Mouse (Mus musculus): ENCODE data around the gene Atp5h. TPM values are rescaled to one million over a fixed set of nuclear protein-coding genes. Genes with fewer than 3 reads are reported as not detected.
A peak's percentile ranks its signal among the peaks of the same experiment; 100 is the strongest.

Gene Atp5h
- polyA plus RNA-seq, 1 experiment from 2014 or later, result 942 TPM

DNA sequence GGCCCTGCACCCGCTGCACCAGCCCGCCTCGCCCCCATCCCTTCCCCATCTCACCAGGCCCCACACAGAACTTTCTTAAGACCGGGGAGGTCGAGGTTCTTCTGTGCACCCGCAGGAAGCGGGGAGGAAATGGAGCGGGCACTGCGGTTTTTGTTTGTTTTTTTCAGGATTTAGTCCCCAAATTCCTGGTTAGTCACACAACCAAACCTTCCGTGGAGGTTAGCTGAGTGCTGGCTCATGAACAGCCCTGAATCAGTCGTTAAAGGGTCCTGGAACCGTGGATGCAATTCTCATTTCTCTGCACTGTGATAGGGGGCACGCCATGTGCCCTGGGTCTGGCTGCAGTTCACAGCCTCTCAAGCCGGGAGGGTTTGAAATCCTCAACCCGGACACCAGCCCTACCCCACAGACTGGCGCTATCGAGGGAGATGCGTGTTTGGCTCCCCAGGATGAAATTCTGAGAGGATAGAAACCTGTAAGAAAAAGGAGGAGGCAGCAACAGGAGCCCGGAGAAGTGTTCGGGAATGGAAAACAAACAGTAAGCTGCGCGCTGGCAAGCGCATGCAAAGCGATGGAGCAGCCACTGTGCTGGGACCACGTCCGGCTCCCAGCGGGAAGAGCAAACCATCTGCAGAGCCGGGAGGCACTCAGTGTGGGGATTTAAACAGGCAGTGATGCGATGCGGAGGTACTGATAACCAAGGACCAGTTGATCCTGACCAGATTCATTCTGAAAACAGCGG, 16.0 kb upstream of the Atp5h start:
- peak overlapping the region; percentile 64 for H3K4me2 ChIP-seq (replicated peaks)
- H3K9me3 ChIP-seq, result peaks cover 4% of the 10 kb centered on the region; the same call in 1 of the 2 replicates
- H3K27me3 ChIP-seq, result no peaks in the 10 kb centered on the region
- H3K9ac ChIP-seq, result peak overlapping the region; percentile 60
- WGBS, result 6% methylated on average over 31 of the region's 31 CpGs
- H3K4me1 ChIP-seq, result peaks cover 11% of the 10 kb centered on the region
- H3K36me3 ChIP-seq, result peaks cover 23% of the 10 kb centered on the region
- peak overlapping the region; percentile 37 for H3K4me3 ChIP-seq
- H3K27ac ChIP-seq, result no peak overlapping the region
- 0 out of 2 replicates have a peak, but pooled peaks have one; percentile 48 for ATAC-seq (ENCODE audit: low FRiP score, low read depth)

DNA sequence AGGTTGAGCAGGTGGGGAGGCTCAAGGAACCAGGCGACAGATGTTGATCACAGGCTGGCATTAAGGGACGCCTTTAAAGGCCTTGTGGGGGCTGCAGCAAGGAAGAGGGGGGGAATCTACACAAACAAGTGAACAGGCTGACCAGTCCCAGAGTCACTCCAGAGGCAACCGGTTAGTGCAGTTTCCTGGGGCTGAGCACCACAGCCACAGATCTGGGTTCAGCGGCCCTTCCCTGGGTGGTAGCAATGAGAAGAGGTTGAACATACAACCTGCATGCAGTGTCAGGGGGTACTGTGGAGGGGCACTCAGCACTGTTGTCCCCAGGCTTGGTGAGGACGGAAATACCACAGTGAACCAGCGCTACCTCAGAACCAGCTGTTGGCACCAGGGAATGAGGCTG, 13.6 kb upstream of the Atp5h start:
- Histone ChIP-seq H3K9ac (no peak overlapping the region), H3K4me3 (no peak overlapping the region), H3K4me2 (replicated peaks) (no peak overlapping the region), H3K27ac (no peak overlapping the region), H3K27me3 (no peaks in the 10 kb centered on the region), H3K9me3 (no peaks in the 10 kb centered on the region), H3K36me3 (peaks cover 47% of the 10 kb centered on the region), H3K4me1 (peaks cover 11% of the 10 kb centered on the region)
- 76% methylated on average over 6 of the region's 6 CpGs for WGBS
- ATAC-seq (ENCODE audit: low FRiP score, low read depth), result no peak

DNA sequence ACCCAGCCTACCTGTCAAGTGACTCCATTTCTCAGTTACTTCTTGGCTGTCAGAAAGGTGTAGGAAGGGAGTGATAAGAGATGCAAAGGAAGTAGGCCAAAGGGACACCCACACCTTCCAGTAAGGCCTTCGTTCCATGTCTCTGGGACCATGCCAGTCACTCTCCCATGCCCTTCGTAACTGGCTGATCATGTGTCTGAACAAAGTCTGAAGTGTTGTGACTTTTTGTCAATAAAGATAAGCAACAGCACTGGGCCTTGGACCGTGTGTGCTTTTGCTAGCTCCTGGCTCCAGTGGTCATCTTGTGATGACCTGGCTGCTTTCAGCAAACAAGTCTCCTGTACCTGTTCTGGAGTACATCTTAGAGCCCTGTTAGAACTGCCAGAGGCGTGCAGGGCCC, 13.1 kb upstream of the Atp5h start:
- no peak for ATAC-seq (ENCODE audit: low FRiP score, low read depth)
- 82% methylated on average over 4 of the region's 4 CpGs for WGBS
- H3K4me1 ChIP-seq, result peaks cover 15% of the 10 kb centered on the region

DNA sequence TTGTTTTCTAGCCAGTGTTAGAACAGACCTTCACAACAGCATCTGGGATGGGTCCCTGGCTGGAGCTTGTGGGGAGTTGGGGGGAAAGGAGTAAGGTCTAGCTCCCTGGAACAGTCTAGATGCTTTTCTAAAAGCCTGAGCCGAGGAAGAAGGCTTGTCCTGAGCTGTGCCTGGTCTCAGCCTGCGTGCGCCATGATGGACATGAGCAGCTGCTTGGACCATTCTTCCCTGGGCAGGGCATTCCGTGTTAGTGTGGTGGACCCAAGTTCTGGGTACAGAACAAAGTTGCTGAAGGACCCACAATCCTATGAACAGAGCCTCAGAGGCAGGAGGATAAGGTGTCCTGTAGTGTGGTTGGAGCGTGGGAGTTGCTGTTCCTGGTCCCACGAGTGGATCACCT, 10.8 kb upstream of the Atp5h start:
- no peak overlapping the region for H3K4me3 ChIP-seq
- no peaks in the 10 kb centered on the region for H3K27me3 ChIP-seq
- H3K27ac ChIP-seq, result no peak overlapping the region
- no peak overlapping the region for H3K4me2 ChIP-seq (replicated peaks)
- peaks cover 72% of the 10 kb centered on the region for H3K36me3 ChIP-seq
- no peak for ATAC-seq (ENCODE audit: low FRiP score, low read depth)
- H3K4me1 ChIP-seq, result peaks cover 13% of the 10 kb centered on the region
- no peaks in the 10 kb centered on the region for H3K9me3 ChIP-seq
- 94% methylated on average over 6 of the region's 6 CpGs for WGBS
- no peak overlapping the region for H3K9ac ChIP-seq

More for the DNA sequence above, 13.1 kb upstream of the Atp5h start:
- H3K9ac ChIP-seq, result no peak overlapping the region
- no peak overlapping the region for H3K4me3 ChIP-seq
- H3K27ac ChIP-seq, result no peak overlapping the region
- H3K9me3 ChIP-seq, result no peaks in the 10 kb centered on the region
- no peak overlapping the region for H3K4me2 ChIP-seq (replicated peaks)
- H3K36me3 ChIP-seq, result peaks cover 50% of the 10 kb centered on the region
- no peaks in the 10 kb centered on the region for H3K27me3 ChIP-seq

DNA sequence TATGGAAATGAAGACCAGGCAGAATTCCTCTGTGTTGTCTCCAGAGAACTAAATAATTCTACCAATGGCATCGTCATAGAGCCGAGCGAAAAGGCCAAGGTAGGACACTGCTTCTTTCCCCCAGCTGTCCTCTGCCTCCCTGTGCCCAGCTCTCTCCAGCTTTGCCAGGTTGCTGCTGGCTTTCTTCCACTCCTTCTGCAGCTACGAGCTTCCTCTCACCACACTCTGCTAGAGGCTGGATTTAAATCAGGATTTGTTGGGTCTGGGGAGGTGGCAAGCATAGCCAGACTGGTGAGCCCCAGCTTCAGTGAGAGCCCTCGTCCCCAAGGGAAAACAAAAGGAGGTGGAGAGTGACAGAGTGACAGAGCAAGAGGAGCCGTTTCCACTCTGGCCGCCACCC, 9.5 kb upstream of the Atp5h start:
- H3K9me3 ChIP-seq, result no peaks in the 10 kb centered on the region
- H3K4me1 ChIP-seq, result peaks cover 21% of the 10 kb centered on the region
- H3K9ac ChIP-seq, result no peak overlapping the region
- H3K27me3 ChIP-seq, result no peaks in the 10 kb centered on the region
- no peak overlapping the region for H3K27ac ChIP-seq
- no peak overlapping the region for H3K4me2 ChIP-seq (replicated peaks)
- WGBS, result 89% methylated on average over 7 of the region's 7 CpGs
- no peak for ATAC-seq (ENCODE audit: low FRiP score, low read depth)
- H3K36me3 ChIP-seq, result peaks cover 83% of the 10 kb centered on the region
- no peak overlapping the region for H3K4me3 ChIP-seq

DNA sequence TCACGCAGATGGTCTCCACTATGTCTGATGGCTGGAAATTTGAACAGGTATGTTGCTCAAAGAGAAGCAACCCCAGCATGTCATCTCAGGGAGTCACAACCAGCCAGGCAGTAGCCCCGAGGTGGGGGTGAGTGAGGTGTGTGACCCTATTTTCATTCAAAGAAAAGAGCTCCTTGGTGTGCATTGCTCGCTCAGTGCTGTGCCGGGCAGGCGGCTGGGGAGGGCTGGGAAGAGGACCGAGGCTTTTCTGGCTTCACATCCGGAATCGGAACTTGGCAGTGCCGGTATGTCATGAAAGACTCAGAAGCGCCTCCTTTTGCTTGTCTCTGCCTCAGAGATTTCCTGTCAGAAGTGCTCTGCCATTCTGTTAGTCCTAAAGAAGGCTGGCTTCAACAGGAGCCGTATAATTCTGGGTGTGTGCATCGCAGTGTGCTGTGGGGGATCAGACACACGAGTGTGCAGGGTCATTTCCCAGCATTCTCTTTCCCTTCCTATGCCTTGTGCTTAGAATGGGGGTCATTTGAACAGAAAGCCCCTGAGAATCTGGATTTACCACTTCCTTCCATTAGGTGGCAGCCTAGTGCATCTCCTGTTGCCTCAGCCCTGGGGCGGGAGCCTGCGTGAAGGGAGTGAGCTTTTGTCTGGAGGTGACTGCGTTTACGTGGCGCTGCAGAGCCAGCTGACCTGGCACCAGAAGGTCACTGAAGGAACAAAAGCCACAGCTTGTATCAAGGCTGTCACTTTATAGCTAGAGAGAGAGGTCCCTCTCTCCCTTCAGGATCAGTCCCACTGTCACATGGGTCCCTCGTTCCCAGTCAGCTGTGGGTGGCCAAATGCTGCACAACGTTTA, 7.9 kb upstream of the Atp5h start:
- Histone ChIP-seq H3K4me3 (no peak overlapping the region), H3K27ac (peak overlapping the region; percentile 22; the same call in 1 of the 2 replicates), H3K9ac (no peak overlapping the region; the same call in 1 of the 2 replicates), H3K36me3 (peaks cover 89% of the 10 kb centered on the region), H3K4me2 (replicated peaks) (peak overlapping the region; percentile 36; the same call in 1 of the 2 replicates), H3K4me1 (peaks cover 21% of the 10 kb centered on the region), H3K27me3 (no peaks in the 10 kb centered on the region), H3K9me3 (no peaks in the 10 kb centered on the region)
- ATAC-seq (ENCODE audit: low FRiP score, low read depth), result peak; percentile 72
- 41% methylated on average over 20 of the region's 20 CpGs for WGBS

DNA sequence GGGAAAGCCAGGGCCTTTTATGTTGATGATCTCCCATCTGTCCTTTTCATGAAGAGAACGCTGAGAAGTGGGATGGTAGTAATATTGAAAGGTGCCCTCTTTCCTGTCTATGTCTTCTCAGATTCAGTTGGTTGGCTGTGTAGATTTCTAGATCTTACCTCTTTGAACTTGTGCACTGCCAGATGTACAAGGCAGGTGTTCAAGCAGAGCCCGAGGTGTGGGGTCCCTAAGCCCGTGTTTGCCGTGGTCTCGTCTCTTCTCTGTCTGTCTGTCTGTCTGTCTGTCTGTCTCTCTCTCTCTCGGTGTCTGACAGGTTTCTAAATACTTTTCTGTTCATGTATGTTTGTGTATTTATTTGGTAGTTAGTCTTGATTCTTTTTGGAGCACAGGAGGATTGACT, 5.9 kb upstream of the Atp5h start:
- peaks cover 69% of the 10 kb centered on the region for H3K36me3 ChIP-seq
- H3K9ac ChIP-seq, result no peak overlapping the region
- H3K4me1 ChIP-seq, result peaks cover 41% of the 10 kb centered on the region
- ATAC-seq (ENCODE audit: low FRiP score, low read depth), result no peak
- no peaks in the 10 kb centered on the region for H3K27me3 ChIP-seq
- no peaks in the 10 kb centered on the region for H3K9me3 ChIP-seq
- H3K27ac ChIP-seq, result no peak overlapping the region
- H3K4me3 ChIP-seq, result no peak overlapping the region
- WGBS, result 79% methylated on average over 6 of the region's 6 CpGs
- no peak overlapping the region for H3K4me2 ChIP-seq (replicated peaks)

DNA sequence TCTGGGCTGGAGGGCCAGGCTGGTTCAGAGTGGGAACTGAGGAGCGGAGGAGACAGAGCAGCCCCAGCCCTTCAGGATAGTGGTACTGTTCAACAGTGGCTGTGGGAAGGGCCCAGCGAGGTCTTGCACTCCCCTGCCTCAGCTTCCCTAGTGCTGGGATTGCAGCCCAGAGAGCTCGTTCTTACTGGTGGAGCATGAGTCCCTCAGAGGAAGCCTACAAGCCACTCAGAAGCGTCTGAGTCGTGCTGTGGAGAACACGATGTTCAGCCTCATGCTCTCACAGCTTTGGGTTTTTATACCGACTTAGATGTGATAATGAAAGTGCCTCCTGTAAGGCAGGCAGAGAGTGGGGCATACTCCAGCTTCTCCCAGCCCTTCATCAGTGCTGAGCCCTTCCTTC, 4.9 kb upstream of the Atp5h start:
- Histone ChIP-seq H3K4me2 (replicated peaks) (no peak overlapping the region), H3K4me3 (no peak overlapping the region), H3K9me3 (no peaks in the 10 kb centered on the region), H3K4me1 (peaks cover 43% of the 10 kb centered on the region), H3K9ac (no peak overlapping the region), H3K36me3 (peaks cover 59% of the 10 kb centered on the region), H3K27me3 (no peaks in the 10 kb centered on the region), H3K27ac (no peak overlapping the region)
- no peak for ATAC-seq (ENCODE audit: low FRiP score, low read depth)
- WGBS, result 86% methylated on average over 7 of the region's 7 CpGs

DNA sequence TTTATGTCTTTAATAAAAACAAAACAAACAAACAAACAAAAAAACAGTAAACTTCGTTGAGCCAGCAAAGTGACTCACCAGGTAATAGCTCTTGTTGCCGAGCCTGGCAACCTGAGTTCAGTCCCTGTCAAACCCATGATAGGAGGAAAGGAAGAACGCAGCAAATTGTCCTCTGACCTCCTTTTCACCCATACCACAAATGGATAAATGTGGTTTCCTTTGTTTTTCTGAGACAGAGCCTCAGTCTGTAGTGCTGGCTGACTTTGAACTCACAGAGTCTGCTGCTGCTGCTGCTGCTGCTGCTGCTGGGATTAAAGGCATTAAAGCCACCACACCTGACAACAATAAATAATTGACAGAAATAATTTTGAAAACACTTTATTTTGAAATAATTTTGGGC, 3.3 kb upstream of the Atp5h start:
- no peaks in the 10 kb centered on the region for H3K9me3 ChIP-seq
- no peak overlapping the region for H3K4me2 ChIP-seq (replicated peaks)
- 82% methylated on average over 3 of the region's 3 CpGs for WGBS
- H3K4me3 ChIP-seq, result no peak overlapping the region
- H3K27me3 ChIP-seq, result no peaks in the 10 kb centered on the region
- H3K9ac ChIP-seq, result no peak overlapping the region
- no peak overlapping the region for H3K27ac ChIP-seq
- H3K36me3 ChIP-seq, result peaks cover 45% of the 10 kb centered on the region
- peaks cover 53% of the 10 kb centered on the region for H3K4me1 ChIP-seq
- ATAC-seq (ENCODE audit: low FRiP score, low read depth), result no peak

DNA sequence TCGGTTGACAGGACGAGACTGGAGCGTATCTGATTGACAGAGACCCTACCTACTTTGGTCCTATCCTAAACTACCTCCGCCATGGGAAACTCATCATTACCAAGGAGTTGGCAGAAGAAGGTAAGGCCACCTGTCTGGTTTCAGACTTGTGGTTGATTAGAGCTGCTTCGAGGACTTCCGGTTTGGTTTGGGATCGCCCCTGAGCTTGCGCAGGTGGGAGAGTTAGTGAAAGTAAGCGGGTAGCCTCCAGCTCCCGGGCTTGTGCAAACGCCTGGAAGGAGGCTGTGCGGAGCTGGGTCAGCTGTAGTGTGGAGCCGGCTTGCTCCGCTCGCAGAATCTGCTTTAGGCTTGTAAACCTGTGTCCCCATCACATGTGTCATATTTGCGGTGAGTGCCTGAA, 2.2 kb upstream of the Atp5h start:
- Histone ChIP-seq H3K27me3 (no peaks in the 10 kb centered on the region), H3K9me3 (no peaks in the 10 kb centered on the region), H3K4me3 (no peak overlapping the region), H3K4me1 (peaks cover 44% of the 10 kb centered on the region), H3K27ac (no peak overlapping the region), H3K4me2 (replicated peaks) (0 out of 2 replicates have a peak overlapping the region, but pooled peaks have one; percentile 7), H3K36me3 (peaks cover 47% of the 10 kb centered on the region), H3K9ac (peak overlapping the region; percentile 51; the same call in 1 of the 2 replicates)
- 83% methylated on average over 16 of the region's 16 CpGs for WGBS
- no peak for ATAC-seq (ENCODE audit: low FRiP score, low read depth)

DNA sequence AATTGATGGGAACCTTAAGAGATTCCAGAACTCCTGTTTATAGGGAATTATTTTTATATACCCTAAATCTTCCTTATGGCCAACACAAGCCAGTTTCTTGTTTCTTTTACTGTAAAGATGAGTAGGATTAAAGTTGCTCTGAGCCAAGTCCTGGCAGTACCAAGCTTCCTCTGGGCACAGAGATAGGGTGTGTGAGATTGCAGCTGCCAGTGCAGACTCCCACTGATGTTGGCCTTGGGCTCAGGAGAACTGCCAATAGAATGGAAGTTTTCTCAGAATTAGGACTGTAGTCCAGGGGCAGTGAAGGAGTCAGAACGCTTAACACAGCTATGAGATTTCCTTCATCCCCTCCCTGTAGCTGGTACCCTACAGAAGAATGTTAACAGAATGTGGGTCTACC, 1.6 kb upstream of the Atp5h start:
- H3K4me3 ChIP-seq, result peak overlapping the region; percentile 87
- H3K4me1 ChIP-seq, result peaks cover 44% of the 10 kb centered on the region
- no peaks in the 10 kb centered on the region for H3K9me3 ChIP-seq
- peak overlapping the region; percentile 51; the same call in 1 of the 2 replicates for H3K9ac ChIP-seq
- ATAC-seq (ENCODE audit: low FRiP score, low read depth), result no peak
- 46% methylated on average over 1 of the region's 1 CpGs for WGBS
- H3K4me2 ChIP-seq (replicated peaks), result peak overlapping the region; percentile 98
- H3K27ac ChIP-seq, result no peak overlapping the region
- no peaks in the 10 kb centered on the region for H3K27me3 ChIP-seq
- peaks cover 47% of the 10 kb centered on the region for H3K36me3 ChIP-seq
